Mouse (Mus musculus): Measurements from ENCODE around the gene Hscb. TPM values are rescaled to one million over a fixed set of nuclear protein-coding genes. Genes with fewer than 3 reads are reported as not detected.
"Not testable (repeated sequence)": the region's sequence is repeated elsewhere in the genome, so short reads cannot be mapped to it uniquely, and the experiment has no call there.

Hscb gene
- polyA plus RNA-seq, 1 experiment from 2014 or later, result 27.3 TPM

- DNase-seq (ENCODE audit: low spot score), result no peak
These were observed 19.6 kb upstream of the Hscb start for GRCm38 (mm10) chr5:110859013-110859650.

GRCm38 (mm10) chr5:110857091-110857490, 17.5 kb upstream of the Hscb start:
- no peak for DNase-seq (ENCODE audit: low spot score)
- Histone ChIP-seq H3K4me3 (no peak overlapping the region), H3K36me3 (peaks cover 86% of the 10 kb centered on the region), H3K27ac (no peak overlapping the region), H3K27me3 (ENCODE audit: low read depth, poor library complexity, severe bottlenecking) (no peaks in the 10 kb centered on the region), H3K9me3 (replicated peaks) (no peaks in the 10 kb centered on the region), H3K4me1 (peaks cover 11% of the 10 kb centered on the region)
- WGBS, result 89% methylated on average over 5 of the region's 5 CpGs

More at GRCm38 (mm10) chr5:110859013-110859650, 19.6 kb upstream of the Hscb start:
- H3K36me3 ChIP-seq, result peaks cover 88% of the 10 kb centered on the region
- H3K27ac ChIP-seq, result no peak overlapping the region
- WGBS, result 70% methylated on average over 13 of the region's 13 CpGs
- no peak overlapping the region for H3K4me3 ChIP-seq
- no peaks in the 10 kb centered on the region for H3K9me3 ChIP-seq (replicated peaks)
- H3K27me3 ChIP-seq (ENCODE audit: low read depth, poor library complexity, severe bottlenecking), result no peaks in the 10 kb centered on the region
- H3K4me1 ChIP-seq, result peaks cover 4% of the 10 kb centered on the region

- no peak overlapping the region for H3K27ac ChIP-seq
- WGBS, result 82% methylated on average over 1 of the region's 1 CpGs
- H3K27me3 ChIP-seq (ENCODE audit: low read depth, poor library complexity, severe bottlenecking), result no peaks in the 10 kb centered on the region
- H3K4me3 ChIP-seq, result no peak overlapping the region
- DNase-seq (ENCODE audit: low spot score), result no peak
- H3K4me1 ChIP-seq, result peaks cover 11% of the 10 kb centered on the region
- H3K9me3 ChIP-seq (replicated peaks), result no peaks in the 10 kb centered on the region
- H3K36me3 ChIP-seq, result peaks cover 85% of the 10 kb centered on the region
These were observed 13.4 kb upstream of the Hscb start for GRCm38 (mm10) chr5:110852990-110853389.

GRCm38 (mm10) chr5:110841046-110841862, 1.7 kb upstream of the Hscb start:
- Histone ChIP-seq H3K4me3 (peak overlapping the region; percentile 73), H3K27me3 (ENCODE audit: low read depth, poor library complexity, severe bottlenecking) (no peaks in the 10 kb centered on the region), H3K9me3 (replicated peaks) (no peaks in the 10 kb centered on the region), H3K36me3 (peaks cover 54% of the 10 kb centered on the region), H3K4me1 (peaks cover 18% of the 10 kb centered on the region), H3K27ac (no peak overlapping the region)
- 89% methylated on average over 14 of the region's 14 CpGs for WGBS
- DNase-seq (ENCODE audit: low spot score), result no peak

- peaks cover 22% of the 10 kb centered on the region for H3K4me1 ChIP-seq
- H3K27ac ChIP-seq, result peak overlapping the region; percentile 89
- H3K4me3 ChIP-seq, result peak overlapping the region; percentile 73
- no peaks in the 10 kb centered on the region for H3K27me3 ChIP-seq (ENCODE audit: low read depth, poor library complexity, severe bottlenecking)
- 7% methylated on average over 4 of the region's 4 CpGs for WGBS
- no peaks in the 10 kb centered on the region for H3K9me3 ChIP-seq (replicated peaks)
- H3K36me3 ChIP-seq, result peaks cover 46% of the 10 kb centered on the region
- DNase-seq (ENCODE audit: low spot score), result peak; percentile 42
These were observed 888 bp upstream of the Hscb start for GRCm38 (mm10) chr5:110840465-110840864.

GRCm38 (mm10) chr5:110839038-110839677, 419 bp downstream of the Hscb start:
- no peaks in the 10 kb centered on the region for H3K27me3 ChIP-seq (ENCODE audit: low read depth, poor library complexity, severe bottlenecking)
- H3K27ac ChIP-seq, result peak overlapping the region; percentile 89
- H3K36me3 ChIP-seq, result peaks cover 35% of the 10 kb centered on the region
- DNase-seq (ENCODE audit: low spot score), result no peak
- H3K4me1 ChIP-seq, result peaks cover 22% of the 10 kb centered on the region
- peak overlapping the region; percentile 73 for H3K4me3 ChIP-seq
- no peaks in the 10 kb centered on the region for H3K9me3 ChIP-seq (replicated peaks)
- WGBS, result 6% methylated on average over 28 of the region's 28 CpGs

GRCm38 (mm10) chr5:110838016-110838415, 1.6 kb downstream of the Hscb start:
- WGBS, result 92% methylated on average over 5 of the region's 5 CpGs
- not testable (repeated sequence) for H3K9me3 ChIP-seq (replicated peaks); H3K27ac ChIP-seq; H3K27me3 ChIP-seq (ENCODE audit: low read depth, poor library complexity, severe bottlenecking); DNase-seq (ENCODE audit: low spot score); H3K4me3 ChIP-seq
- Histone ChIP-seq H3K4me1 (peaks cover 22% of the 10 kb centered on the region), H3K36me3 (peaks cover 31% of the 10 kb centered on the region)

GRCm38 (mm10) chr5:110835959-110836358, 3.6 kb downstream of the Hscb start:
- Histone ChIP-seq H3K9me3 (replicated peaks) (no peaks in the 10 kb centered on the region), H3K36me3 (peaks cover 20% of the 10 kb centered on the region), H3K4me1 (peaks cover 18% of the 10 kb centered on the region), H3K27me3 (ENCODE audit: low read depth, poor library complexity, severe bottlenecking) (no peaks in the 10 kb centered on the region), H3K4me3 (no peak overlapping the region), H3K27ac (no peak overlapping the region)
- 29% methylated on average over 3 of the region's 3 CpGs for WGBS
- DNase-seq (ENCODE audit: low spot score), result peak; percentile 55

GRCm38 (mm10) chr5:110831036-110831720, 8.4 kb downstream of the Hscb start:
- H3K4me3 ChIP-seq, result no peak overlapping the region
- peaks cover 8% of the 10 kb centered on the region; the same call in 1 of the 2 replicates for H3K4me1 ChIP-seq
- H3K27me3 ChIP-seq (ENCODE audit: low read depth, poor library complexity, severe bottlenecking), result no peaks in the 10 kb centered on the region
- 91% methylated on average over 5 of the region's 5 CpGs for WGBS
- peaks cover 23% of the 10 kb centered on the region for H3K36me3 ChIP-seq
- no peak overlapping the region for H3K27ac ChIP-seq
- H3K9me3 ChIP-seq (replicated peaks), result no peaks in the 10 kb centered on the region
- DNase-seq (ENCODE audit: low spot score), result no peak

- no peaks in the 10 kb centered on the region for H3K27me3 ChIP-seq (ENCODE audit: low read depth, poor library complexity, severe bottlenecking)
These were observed 12.0 kb downstream of the Hscb start for GRCm38 (mm10) chr5:110827576-110827975.

GRCm38 (mm10) chr5:110826781-110827495, 12.6 kb downstream of the Hscb start:
- no peak for DNase-seq (ENCODE audit: low spot score)
- Histone ChIP-seq H3K4me1 (peaks cover 6% of the 10 kb centered on the region; the same call in 1 of the 2 replicates), H3K27me3 (ENCODE audit: low read depth, poor library complexity, severe bottlenecking) (no peaks in the 10 kb centered on the region), H3K9me3 (replicated peaks) (no peaks in the 10 kb centered on the region), H3K27ac (no peak overlapping the region), H3K36me3 (peaks cover 6% of the 10 kb centered on the region), H3K4me3 (no peak overlapping the region)
- WGBS, result 86% methylated on average over 8 of the region's 8 CpGs

More at GRCm38 (mm10) chr5:110827576-110827975, 12.0 kb downstream of the Hscb start:
- Histone ChIP-seq H3K27ac (no peak overlapping the region), H3K9me3 (replicated peaks) (no peaks in the 10 kb centered on the region), H3K36me3 (peaks cover 13% of the 10 kb centered on the region), H3K4me1 (peaks cover 6% of the 10 kb centered on the region; the same call in 1 of the 2 replicates), H3K4me3 (no peak overlapping the region)
- no peak for DNase-seq (ENCODE audit: low spot score)
- WGBS, result 90% methylated on average over 5 of the region's 5 CpGs

- Histone ChIP-seq H3K4me1 (peaks cover 6% of the 10 kb centered on the region; the same call in 1 of the 2 replicates), H3K4me3 (no peak overlapping the region), H3K36me3 (peaks cover 4% of the 10 kb centered on the region), H3K9me3 (replicated peaks) (no peaks in the 10 kb centered on the region), H3K27ac (no peak overlapping the region), H3K27me3 (ENCODE audit: low read depth, poor library complexity, severe bottlenecking) (no peaks in the 10 kb centered on the region)
- DNase-seq (ENCODE audit: low spot score), result no peak
- WGBS, result 90% methylated on average over 4 of the region's 4 CpGs
These were observed 15.2 kb downstream of the Hscb start for GRCm38 (mm10) chr5:110824421-110824820.
